Mouse (Mus musculus) lung, adult 2 months (tissue): ENCODE measurements around the gene Lrrc61. TPM values are rescaled to one million over a fixed set of nuclear protein-coding genes. Genes with fewer than 3 reads are reported as not detected.
"Not testable (repeated sequence)": the region's sequence is repeated elsewhere in the genome, so short reads cannot be mapped to it uniquely, and the experiment has no call there.

Source experiments
- DNase-seq: peaks from one replicate; pipeline ENCODE4 v3.0.0; 2022
- H3K4me1 ChIP-seq: fragments of 200-500 bp; 2 replicates; pipeline ENCODE4 v1.6.1; 2011; ENCODE audit warnings: low read length; ENCODE audit not compliant: control insufficient read depth, insufficient read depth
- H3K4me3 ChIP-seq: fragments of 200-500 bp; replicated peaks from 2 replicates; pipeline ENCODE3; 2011; ENCODE audit warnings: low read depth, mild to moderate bottlenecking, control low read depth, low read length; ENCODE audit errors: extremely low read depth
- CTCF ChIP-seq: fragments of 200-500 bp; IDR thresholded peaks from 2 replicates; pipeline ENCODE4 v1.5.1; 2011; ENCODE audit warnings: mild to moderate bottlenecking, low read length, control low read depth; ENCODE audit not compliant: insufficient read depth
- POLR2A ChIP-seq: fragments of 200-500 bp; IDR thresholded peaks from 2 replicates; pipeline ENCODE4 v1.6.1; 2011; ENCODE audit warnings: low read depth, mild to moderate bottlenecking, control low read depth, low read length, borderline replicate concordance; ENCODE audit errors: extremely low read depth
- WGBS: fragments of 180-500 bp; shearing (Covaris S2); methylation state at CpG from one replicate; pipeline ENCODE4 v1.1.7; 2018; 5-methylcytosine and 5-hydroxymethylcytosine counted together
- polyA plus RNA-seq: library from polyadenylated mRNA; depleted of rRNA; stranded (reverse); fragments of >200 nt; gene quantifications from 2 replicates; pipeline ENCODE4 v1.2.3, GENCODE M21; 2012; rRNA removed

The Lrrc61 gene
- 16.8 and 19.8 TPM in 2 replicates for polyA plus RNA-seq

DNA sequence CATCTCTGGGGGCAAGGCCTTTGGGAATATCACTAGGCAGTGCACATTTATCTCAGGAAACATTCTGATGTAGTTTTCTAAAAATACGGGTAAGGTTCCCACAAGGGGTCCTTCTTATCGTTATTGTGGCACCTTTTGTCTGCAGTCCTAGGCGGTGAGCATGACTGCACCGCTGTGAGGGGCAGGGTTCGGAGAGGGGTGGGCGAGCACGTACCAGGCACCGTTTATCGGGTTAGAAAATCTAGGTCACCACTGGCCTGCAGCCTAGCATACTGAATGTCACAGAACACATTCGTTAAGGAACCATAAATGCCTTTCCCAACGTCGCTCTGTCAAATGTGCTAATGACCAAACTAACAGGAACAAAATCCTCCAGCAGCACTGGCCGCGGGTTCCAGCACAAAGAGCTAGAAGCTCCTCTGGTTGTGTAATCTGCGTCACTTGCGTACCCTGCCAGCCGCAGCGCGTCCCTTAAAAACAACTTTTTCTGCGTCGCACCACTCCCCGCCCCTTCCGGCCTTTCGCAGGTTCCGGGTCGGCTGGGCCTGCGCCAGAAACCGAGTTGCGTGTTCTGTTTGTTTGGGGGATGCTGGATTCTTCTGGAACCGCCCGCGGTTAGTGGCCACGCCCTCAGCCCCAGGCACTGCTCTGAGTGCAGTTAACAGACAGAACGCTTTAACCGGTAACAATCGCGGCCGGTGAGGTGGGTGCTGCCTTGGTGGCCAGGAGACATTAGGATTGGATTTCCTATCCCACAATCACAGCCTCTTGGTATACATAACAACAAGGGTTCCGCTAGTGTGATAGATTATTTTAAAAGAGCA is at the start of gene Lrrc61:
TSS of gene Lrrc61 (plus strand) at position 517 of the 824 bp plus-strand sequence.
- Histone ChIP-seq H3K4me3 (peak within 1 kb of the TSS; percentile 64), H3K4me1 (peaks cover 4% of the 10 kb centered on the region; the same call in 1 of the 2 replicates)
- DNase-seq = peak; percentile 98
- 1% methylated on average over 39 of the region's 39 CpGs for WGBS
- no peak for TF ChIP-seq CTCF
- TF ChIP-seq POLR2A = peak; percentile 85

DNA sequence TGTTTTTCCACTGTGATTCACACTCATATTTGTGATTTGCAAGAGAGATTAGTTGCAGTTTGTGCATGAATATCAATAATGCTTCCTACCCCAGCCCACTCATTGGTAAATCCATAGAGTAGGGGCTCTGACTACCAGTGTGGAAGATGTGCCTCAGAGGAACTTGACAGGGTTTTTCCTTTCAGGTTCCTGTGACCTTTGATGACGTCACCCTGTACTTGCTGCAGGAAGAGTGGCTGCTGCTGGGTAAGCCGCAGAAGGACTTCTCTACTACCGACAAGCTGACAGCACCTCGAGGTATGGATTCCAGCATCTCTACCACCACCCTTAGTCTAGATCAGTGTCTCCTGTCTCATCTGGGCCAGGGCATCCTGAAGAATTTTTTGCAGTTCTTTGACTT is 46.5 kb upstream of the Lrrc61 start:
- no peak overlapping the region for H3K4me3 ChIP-seq
- H3K4me1 ChIP-seq = peaks cover 2% of the 10 kb centered on the region
- TF ChIP-seq CTCF = no peak
- no peak for DNase-seq
- 63% methylated on average over 4 of the region's 4 CpGs for WGBS

DNA sequence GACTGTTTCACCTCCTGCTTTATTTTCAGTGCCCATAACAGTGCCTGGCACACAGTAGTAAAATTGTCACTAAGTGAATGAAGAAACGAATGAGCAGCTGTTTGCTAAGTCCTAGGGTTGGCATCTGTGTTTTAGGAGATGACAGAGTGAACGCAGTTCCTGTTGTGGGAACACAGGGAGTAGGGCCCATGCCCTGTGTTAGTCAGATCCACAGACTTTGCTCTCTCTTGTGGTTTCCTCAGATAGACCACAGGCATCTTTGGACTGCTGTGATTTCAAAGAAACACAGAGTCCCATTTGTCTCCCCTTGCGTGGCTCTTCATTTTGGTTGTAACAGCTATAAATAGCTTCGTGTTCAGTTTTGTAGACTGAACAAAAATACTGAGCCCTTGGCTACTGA is 44.2 kb upstream of the Lrrc61 start:
- WGBS = 65% methylated on average over 4 of the region's 4 CpGs
- DNase-seq = no peak
- H3K4me1 ChIP-seq = no peaks in the 10 kb centered on the region; the same call in 1 of the 2 replicates
- H3K4me3 ChIP-seq = no peak overlapping the region
- TF ChIP-seq POLR2A (no peak), CTCF (no peak)

DNA sequence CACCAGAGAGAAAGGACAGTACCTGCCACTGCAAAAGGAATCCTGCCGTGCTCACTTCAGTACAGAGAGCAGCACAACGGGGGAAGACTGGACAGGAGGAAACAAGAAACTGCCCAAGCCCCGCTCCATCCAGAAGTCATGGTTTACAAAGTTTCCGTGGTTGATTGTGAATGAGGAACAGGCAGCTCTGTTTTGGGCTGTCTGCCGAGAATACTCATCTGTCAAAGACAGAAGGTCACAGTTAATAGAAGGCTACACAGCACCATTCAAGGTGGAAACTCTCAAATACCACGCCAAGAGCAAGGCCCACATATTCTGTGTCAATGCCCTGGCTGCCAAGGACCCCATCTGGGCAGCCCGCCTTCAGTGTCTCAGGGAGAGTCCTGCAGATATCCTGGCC is 42.7 kb upstream of the Lrrc61 start:
- WGBS = 76% methylated on average over 7 of the region's 7 CpGs
- no peak for DNase-seq
- no peaks in the 10 kb centered on the region for H3K4me1 ChIP-seq
- TF ChIP-seq POLR2A (no peak), CTCF (no peak)
- H3K4me3 ChIP-seq = no peak overlapping the region

DNA sequence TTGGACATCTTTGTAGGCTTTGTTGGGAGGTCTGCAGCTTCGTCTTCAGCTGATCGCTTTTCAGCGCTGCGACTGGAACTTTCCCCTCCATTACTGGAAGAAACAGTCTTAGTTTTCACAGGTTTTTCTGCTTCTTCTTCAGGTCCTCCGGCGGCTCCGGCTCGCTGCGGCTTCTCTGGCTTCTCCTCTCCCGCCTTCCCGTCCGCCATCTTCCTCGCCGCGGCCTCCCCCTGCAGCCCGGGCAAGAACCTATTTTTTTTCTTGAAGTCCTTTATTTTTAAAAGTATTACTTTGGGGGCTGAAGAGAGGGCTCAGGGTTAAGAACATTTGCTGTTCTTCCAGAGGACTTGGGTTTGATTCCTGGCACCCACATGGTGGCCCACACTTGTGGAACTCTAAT is 29.7 kb upstream of the Lrrc61 start:
- WGBS = 95% methylated on average over 16 of the region's 16 CpGs
- not testable (repeated sequence) for H3K4me3 ChIP-seq, DNase-seq, H3K4me1 ChIP-seq

DNA sequence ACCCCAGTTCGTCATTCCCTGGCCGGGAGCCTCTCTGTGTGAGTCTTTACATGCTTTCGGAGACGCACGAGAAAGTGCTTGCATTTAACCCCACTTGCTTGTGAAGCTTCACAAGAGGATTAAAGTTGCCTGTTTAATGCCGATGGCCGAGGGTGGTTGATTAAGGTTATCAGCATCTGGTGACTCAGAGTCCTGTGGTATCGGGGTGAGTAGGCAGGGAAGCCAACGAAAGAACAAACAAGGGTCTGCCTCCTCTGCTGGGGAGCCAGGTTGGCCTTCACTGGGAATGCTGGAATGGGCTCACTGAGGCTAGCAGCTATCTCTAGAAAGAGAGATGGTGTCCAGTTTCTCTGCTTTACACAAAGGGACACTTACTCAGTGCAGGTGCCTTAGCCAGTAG is 26.7 kb upstream of the Lrrc61 start:
- TF ChIP-seq CTCF (no peak), POLR2A (no peak)
- 78% methylated on average over 9 of the region's 9 CpGs for WGBS
- Histone ChIP-seq H3K4me3 (no peak overlapping the region), H3K4me1 (no peaks in the 10 kb centered on the region)
- no peak for DNase-seq

DNA sequence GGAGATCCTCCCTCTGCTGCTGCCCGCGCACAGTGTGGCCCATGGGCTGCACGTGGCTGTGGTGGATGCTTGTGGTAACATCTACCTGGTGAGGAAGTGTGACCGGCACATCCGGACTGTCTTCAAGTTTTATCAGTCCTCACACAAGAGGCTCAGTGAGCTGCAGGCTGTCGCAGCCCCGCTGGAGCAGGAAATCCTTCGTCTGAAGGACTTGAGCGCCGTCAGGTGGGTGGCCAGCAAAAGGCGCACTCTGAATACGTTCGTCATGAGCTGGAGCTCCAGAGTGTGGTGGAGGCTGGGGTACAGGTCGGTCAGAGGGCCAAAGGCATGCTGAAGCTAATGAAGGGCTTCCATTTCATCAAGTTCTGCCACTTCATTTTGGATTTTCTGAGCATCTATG is 25.3 kb upstream of the Lrrc61 start:
- WGBS = 59% methylated on average over 14 of the region's 14 CpGs
- Histone ChIP-seq H3K4me3 (no peak overlapping the region), H3K4me1 (no peaks in the 10 kb centered on the region)
- no peak for DNase-seq
- TF ChIP-seq CTCF (no peak), POLR2A (no peak)

DNA sequence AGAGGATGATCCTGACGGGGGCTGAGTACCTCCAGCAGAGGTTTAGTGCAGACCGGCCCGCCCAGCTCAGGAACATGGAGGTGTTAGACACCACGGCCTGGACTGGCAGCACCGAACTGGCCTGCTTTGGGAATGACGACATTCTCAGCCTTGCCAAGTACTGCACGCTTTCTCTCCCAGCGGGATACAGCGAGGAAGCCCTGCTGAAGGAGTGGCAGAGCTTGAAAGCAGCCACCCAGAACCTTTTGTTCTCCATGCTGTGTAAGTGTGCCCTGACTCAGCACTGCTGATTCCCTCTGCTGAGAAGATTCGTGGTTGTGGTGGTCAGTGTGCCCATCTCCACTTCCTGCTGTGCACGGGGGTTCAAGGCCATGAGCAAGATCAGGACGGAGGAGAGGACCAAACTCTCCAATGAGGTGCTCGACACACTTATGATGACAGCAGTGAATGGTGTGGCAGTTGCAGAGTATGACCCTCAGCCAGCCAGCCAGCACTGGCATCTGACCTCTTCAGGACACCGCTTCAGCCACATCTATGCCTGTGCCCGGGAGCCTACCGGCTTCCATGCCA is 24.6 kb upstream of the Lrrc61 start:
- no peak overlapping the region for H3K4me3 ChIP-seq
- no peak for DNase-seq
- no peak for TF ChIP-seq CTCF
- TF ChIP-seq POLR2A = no peak
- 76% methylated on average over 16 of the region's 16 CpGs for WGBS
- H3K4me1 ChIP-seq = no peaks in the 10 kb centered on the region

DNA sequence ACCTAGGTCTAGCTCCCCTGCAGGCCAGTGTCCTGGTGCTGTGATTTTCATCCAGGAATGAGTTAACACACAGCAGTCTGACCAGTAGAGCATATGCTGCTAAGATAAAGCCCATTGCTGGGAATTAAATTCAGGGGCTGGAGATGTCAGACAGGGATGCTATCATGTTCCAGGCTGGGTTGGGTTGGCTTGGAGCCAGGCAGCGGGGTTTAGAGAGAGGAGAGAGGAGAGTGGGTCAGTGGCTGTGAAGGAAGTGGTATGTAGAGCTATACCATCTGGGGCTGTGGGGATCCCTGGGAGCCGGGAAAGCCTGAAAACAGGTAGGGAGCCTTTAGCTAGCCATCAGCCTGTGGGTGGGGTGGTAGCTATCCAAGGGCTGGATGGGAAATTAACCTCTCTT is 23.7 kb upstream of the Lrrc61 start:
- TF ChIP-seq POLR2A = no peak
- TF ChIP-seq CTCF = no peak
- Histone ChIP-seq H3K4me1 (no peaks in the 10 kb centered on the region), H3K4me3 (no peak overlapping the region)
- no peak for DNase-seq
- 74% methylated on average over 2 of the region's 2 CpGs for WGBS

DNA sequence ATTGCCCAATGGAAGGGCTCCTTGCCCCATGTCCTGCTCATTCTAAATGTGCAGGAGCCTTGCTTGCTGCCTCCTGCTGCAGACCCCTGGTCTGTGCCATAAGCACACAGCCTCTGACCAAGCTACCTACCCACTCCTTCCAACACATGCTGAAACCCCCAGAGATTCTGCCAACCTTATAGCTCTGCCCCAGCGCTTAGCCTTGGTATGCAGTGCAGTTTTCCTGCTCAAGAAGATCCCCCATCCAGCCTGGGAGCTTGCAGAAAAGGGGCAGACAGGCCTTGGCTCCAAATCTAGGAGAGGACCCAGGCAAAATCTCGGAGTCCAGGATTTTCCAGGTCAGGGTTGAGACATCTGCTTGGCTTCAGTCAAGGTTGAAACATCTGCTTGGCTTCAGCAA is 21.1 kb upstream of the Lrrc61 start:
- 72% methylated on average over 2 of the region's 2 CpGs for WGBS
- no peak for TF ChIP-seq POLR2A
- no peak for TF ChIP-seq CTCF
- Histone ChIP-seq H3K4me3 (no peak overlapping the region), H3K4me1 (peaks cover 4% of the 10 kb centered on the region; the same call in 1 of the 2 replicates)
- no peak for DNase-seq
